Mouse (Mus musculus): ENCODE results near the gene Vmn1r222. TPM values are rescaled to one million over a fixed set of nuclear protein-coding genes. Genes with fewer than 3 reads are reported as not detected.
"Not testable (repeated sequence)": the region's sequence is repeated elsewhere in the genome, so short reads cannot be mapped to it uniquely, and the experiment has no call there.

The Vmn1r222 gene
- not detected for total RNA-seq (2021)
- long read RNA-seq, result 0 reads

DNA sequence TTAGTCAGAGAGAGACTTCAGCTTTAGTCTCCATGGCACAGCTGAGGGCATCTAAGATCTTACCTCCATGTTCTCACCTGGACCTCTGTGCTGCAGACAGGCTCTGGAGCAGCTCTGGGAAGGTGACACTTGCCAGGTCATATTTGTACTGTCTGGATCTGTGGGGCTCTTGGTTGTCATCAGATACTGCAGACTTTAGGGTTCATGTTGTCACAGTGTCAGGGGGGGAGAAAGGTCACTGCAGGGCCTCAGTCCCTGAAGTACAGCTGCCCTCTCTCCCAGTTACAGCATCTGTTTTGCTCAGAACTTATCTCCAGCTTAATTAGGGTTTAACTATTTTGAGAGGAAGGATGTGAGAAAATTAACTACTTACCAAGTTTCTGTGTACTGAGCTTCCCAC is at the start of gene Vmn1r222:
TSS of gene Vmn1r222 (minus strand) at position 101 of the 400 bp plus-strand sequence.
- not testable (repeated sequence) for DNase-seq (ENCODE audit: low spot score in 2 of 2)

- peak in 1 of 2 experiments; percentile 64 for DNase-seq (ENCODE audit: low spot score in 2 of 2)
These were observed 49.6 kb upstream of the Vmn1r222 start for GRCm38 (mm10) chr13:23285191-23285920.

DNA sequence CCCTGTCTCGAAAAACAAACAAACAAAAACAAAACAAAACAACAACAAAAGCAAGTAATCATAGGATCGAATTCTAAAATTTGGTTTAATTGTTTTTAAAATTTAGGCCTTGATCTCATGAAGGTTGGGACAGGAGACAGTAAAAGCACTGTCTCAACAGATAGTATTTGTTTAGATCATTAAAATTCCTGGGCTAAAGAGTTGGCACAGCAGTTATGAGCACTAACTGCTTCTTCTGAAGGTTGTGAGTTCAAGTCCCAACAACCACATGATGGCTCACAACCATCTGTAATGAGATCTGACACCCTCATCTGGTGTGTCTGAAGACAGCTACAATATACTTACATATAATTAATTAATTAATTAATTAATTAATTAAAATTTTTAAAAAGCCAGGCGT is 44.2 kb upstream of the Vmn1r222 start:
- DNase-seq (ENCODE audit: low spot score in 2 of 2), result no peak

DNA sequence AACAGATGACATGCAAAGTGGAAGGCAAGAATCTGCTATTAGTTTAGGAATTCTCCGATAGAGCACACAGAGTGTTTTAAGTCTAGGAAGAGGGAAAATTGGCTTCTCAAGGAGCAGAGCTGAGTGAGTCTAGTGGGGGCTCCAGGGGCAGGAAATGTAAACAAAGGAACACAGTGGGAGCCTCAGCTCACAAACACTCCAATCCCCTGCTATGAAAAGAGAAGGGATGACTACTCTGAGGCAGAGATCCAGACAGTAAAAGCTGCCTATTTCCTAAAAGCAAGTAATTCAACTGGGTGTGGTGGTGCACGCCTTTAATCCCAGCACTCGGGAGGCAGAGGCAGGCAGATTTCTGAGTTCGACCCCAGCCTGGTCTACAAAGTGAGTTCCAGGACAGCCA is 43.8 kb upstream of the Vmn1r222 start:
- no peak for DNase-seq (ENCODE audit: low spot score in 2 of 2)

DNA sequence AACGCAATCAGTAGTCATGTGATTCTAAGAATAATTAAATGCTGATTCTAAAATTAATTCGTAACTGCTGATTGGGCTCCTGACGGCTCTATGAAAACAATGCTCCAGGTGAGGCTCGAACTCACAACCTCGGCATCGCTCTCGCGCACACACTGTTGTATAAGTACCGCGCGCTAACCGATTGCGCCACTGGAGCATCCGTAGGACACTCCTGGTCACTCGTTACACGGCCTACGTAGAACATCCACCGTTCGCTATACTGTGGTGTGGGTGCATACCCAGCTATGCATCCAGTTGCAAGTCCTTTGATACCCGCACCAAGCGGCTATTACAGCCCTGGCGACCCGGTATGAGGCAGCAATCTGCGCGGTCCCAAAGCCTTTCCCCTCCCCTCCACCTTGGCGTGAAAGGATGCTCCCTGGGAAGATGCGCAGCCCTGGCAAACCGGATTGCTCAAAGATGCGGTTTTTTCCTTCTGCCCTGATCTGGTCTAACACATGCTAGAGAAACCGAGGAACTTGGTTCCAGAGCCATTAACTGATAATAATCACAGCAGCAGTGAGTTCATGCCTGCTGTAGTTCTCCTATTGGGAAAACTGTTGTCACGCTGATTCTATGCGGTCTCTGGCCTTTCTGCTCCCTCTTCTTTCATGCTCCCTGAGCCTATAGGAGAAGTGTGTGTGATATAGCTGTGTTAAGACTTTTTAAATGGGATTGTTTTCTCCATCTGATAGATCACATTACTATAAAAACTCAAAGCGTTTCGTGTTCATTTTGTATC is 34.8 kb upstream of the Vmn1r222 start:
- DNase-seq (ENCODE audit: low spot score in 2 of 2), result peak; percentile 39 to 75

DNA sequence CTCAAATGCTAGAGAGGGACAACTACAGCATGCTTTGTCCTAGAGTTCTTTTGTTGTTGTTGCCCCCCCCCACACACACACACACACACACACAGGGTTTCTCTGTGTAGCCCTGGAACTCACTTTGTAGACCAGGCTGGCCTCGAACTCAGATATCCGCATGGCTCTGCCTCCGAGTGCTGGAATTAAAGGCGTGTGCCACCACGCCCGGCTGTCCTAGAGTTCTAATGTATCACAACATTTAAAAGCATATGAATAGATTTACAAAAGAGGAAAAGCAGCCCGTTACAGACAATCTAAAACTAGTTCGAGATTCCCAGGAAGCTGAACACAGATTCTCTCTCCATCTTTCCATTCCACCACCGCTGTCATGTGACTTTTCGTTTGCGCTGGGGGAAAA is 33.9 kb upstream of the Vmn1r222 start:
- peak in 1 of 2 experiments; percentile 21 for DNase-seq (ENCODE audit: low spot score in 2 of 2)

DNA sequence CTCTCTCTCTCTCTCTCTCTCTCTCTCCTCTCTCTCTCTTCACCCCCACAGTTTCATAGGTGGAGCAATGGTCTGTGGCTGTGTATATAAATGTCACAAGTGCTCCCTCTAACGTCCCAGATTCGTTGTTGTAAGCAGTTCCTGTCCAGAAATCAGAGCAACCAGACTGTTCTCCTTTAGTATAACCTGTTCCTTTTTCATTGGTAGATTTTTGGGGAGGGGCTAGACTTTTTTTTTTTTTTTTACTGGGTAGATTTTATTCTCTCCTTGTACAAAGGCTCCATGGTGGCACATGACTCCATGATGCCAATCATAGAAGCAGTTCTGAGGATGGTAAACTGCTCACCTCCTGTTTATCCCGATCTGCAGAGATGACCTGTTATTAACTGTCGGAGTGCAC is 33.4 kb upstream of the Vmn1r222 start:
- peak in 1 of 2 experiments; percentile 39 for DNase-seq (ENCODE audit: low spot score in 2 of 2)

- not testable (repeated sequence) for DNase-seq (ENCODE audit: low spot score in 2 of 2)
These were observed 32.9 kb upstream of the Vmn1r222 start for GRCm38 (mm10) chr13:23268606-23269005.

GRCm38 (mm10) chr13:23258546-23259048 is 22.9 kb upstream of the Vmn1r222 start:
- no peak for DNase-seq (ENCODE audit: low spot score in 2 of 2)

DNA sequence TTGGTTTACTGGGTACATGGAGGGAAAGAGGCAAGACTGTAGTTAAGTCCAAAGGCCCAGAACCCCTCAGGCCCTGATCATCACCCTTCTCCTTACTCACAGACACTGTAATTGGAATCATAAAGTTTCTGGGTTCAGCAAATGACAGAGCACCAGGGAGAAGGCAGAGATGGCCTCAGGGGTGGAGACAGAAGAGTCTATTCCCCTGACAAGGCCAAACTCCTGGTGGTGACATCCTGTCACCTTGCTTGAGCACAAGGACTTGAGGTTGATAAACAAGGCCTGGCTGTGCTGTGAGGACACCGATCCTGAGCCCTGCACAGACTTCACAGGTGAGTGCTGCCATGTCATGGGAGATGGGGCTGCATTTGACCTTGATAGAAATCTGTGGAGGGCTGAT is 11.1 kb upstream of the Vmn1r222 start, which contains the start of gene Vmn1r223:
TSS of gene Vmn1r223 (plus strand) at position 301 of the 400 bp plus-strand sequence.
- not testable (repeated sequence) for DNase-seq (ENCODE audit: low spot score in 2 of 2)

GRCm38 (mm10) chr13:23213827-23214226 is 21.9 kb downstream of the Vmn1r222 start, which contains the start of gene Vmn1r221:
Gene Vmn1r221, plus strand, starts transcription at chr13:23214127.
- DNase-seq (ENCODE audit: low spot score in 2 of 2), result not testable (repeated sequence)

DNA sequence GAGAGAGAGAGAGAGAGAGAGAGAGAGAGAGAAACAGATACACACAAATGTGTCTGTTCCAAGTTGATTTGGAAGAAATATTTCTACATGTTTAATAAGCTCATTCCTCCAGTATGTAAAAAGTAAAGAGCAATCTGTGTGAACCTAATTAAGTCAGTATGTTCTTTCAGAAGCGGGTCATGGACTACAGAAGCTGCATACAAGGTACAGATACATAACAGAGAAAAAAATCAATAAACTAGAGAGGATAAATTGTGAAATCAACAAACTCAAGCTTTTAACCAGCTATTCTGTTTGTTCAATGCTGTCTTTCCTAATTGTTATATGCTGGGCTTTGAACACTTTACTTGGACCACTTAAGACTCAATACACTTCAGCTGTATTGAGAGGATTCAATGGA is 31.9 kb downstream of the Vmn1r222 start:
- DNase-seq (ENCODE audit: low spot score in 2 of 2), result not testable (repeated sequence)

DNA sequence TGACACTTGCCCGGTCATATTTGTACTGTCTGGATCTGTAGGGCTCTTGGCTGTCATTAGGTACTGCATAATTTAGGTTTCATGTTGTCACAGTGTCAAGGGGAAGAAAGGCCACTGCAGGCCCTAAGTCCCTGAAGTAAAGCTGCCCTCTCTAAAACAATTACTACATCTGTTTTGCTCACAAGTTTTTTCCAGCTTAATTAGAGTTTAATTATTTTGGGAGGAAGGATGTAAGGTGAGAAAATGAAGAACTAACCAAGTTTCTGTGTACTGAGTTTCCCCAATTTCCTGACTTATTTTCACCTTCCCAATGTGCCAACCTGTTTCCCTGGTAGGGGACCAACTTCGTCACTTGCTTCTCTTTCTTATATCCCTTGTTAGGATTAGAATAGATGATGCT is 47.9 kb downstream of the Vmn1r222 start, which contains the start of gene Vmn1r220:
TSS of gene Vmn1r220 (minus strand) at position 101 of the 400 bp plus-strand sequence.
- DNase-seq (ENCODE audit: low spot score in 2 of 2), result no peak

Other genes with a start within 250 kb of the Vmn1r222 start
- gene Vmn1r213, start 228.3 kb downstream of the Vmn1r222 start, total RNA-seq (2021), result not detected
- gene Vmn1r214, start 205.5 kb downstream of the Vmn1r222 start, total RNA-seq (2021), result not detected
- not detected for gene Vmn1r215, start 167.9 kb downstream of the Vmn1r222 start, total RNA-seq (2021)
- gene Vmn1r217, start 117.7 kb downstream of the Vmn1r222 start, total RNA-seq (2021), result not detected
- not detected for gene Vmn1r218, start 102.8 kb downstream of the Vmn1r222 start, total RNA-seq (2021)
- gene Vmn1r219, start 76.6 kb downstream of the Vmn1r222 start, total RNA-seq (2021), result not detected
- gene Vmn1r220, start 48.0 kb downstream of the Vmn1r222 start, total RNA-seq (2021), result not detected
- gene Vmn1r221, start 21.8 kb downstream of the Vmn1r222 start, total RNA-seq (2021), result not detected
- gene Vmn1r223, start 11.2 kb upstream of the Vmn1r222 start, total RNA-seq (2021), result not detected
- gene Zfp322a, start 133.3 kb upstream of the Vmn1r222 start, total RNA-seq (2021), result 10 to 100 TPM; 30.8 to 31.6 TPM
- gene Abt1, start 187.9 kb upstream of the Vmn1r222 start, total RNA-seq (2021), result 1 to 10 TPM; 8.8 to 9.5 TPM
- gene Btn1a1, start 230.0 kb upstream of the Vmn1r222 start, total RNA-seq (2021), result not detected

All from layer of hippocampus, adult 18-20 months (tissue).